Comparison of ENCODE assay signal across 16 mouse cellular contexts in the genomic region with DNA sequence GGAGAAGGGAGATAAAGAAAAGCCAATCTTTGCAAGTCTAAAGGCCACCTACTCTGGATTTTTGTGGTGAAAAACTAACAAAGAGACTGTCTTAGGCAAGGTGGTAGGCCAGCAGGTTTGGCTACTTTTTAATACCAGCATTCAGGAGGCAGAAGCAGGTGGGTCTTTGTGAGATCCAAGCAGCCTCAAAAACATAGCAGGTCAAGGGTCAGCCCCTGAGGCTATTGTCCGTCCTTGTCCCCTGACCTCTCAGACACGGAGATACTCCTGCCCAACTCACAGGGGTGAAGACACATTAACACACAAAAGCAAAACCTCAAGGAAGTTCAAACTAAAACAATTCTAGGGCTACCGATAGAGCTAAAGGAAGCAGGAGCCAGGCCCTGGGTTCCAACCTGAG. TPM values are rescaled to one million over a fixed set of nuclear protein-coding genes. Genes with fewer than 3 reads are reported as not detected.
DNase-seq lines count a peak whose midpoint lies in the region; ATAC-seq and TF ChIP-seq lines count a peak whose summit lies in the region.
"Had no signal": no experiment of that assay in that cellular context is flagged by ENCODE, and none has a peak within 500 bp of the region (broad histone marks: within the 10 kb centered on the region; RNA-seq: fewer than 3 reads in every experiment).

No protein-coding gene starts in this region.

- no peak overlapping the region for H3K4me3 ChIP-seq in heart, embryonic 12.5 days
- no peak overlapping the region for H3K4me3 ChIP-seq in layer of hippocampus, adult 2 months
- 0 out of 2 replicates have a peak overlapping the region, but pooled peaks have one; percentile 11 for H3K4me3 ChIP-seq in embryonic facial prominence, embryonic 10.5 days
- H3K4me3 ChIP-seq in stomach, embryonic 16.5 days (replicated peaks; ENCODE audit: low read length): no peak overlapping the region
- H3K4me3 ChIP-seq: liver, embryonic 13.5 days; neural tube, embryonic 12.5 days had no signal

- H3K9me3 ChIP-seq in heart, embryonic 12.5 days (replicated peaks): no peaks in the 10 kb centered on the region
- H3K9me3 ChIP-seq in embryonic facial prominence, embryonic 10.5 days: no peaks in the 10 kb centered on the region
- H3K9me3 ChIP-seq in stomach, embryonic 16.5 days (replicated peaks; ENCODE audit: control insufficient read depth, low read length): no peaks in the 10 kb centered on the region
- H3K9me3 ChIP-seq: hindbrain, embryonic 13.5 days; liver, embryonic 13.5 days; neural tube, embryonic 12.5 days had no signal

- 33% methylated on average over 3 of the region's 3 CpGs for WGBS in heart, embryonic 12.5 days
- 6% methylated on average over 3 of the region's 3 CpGs for WGBS in embryonic facial prominence, embryonic 10.5 days
- WGBS in stomach, embryonic 16.5 days: 42% methylated on average over 3 of the region's 3 CpGs

- H3K9ac ChIP-seq in heart, embryonic 12.5 days: 0 out of 2 replicates have a peak overlapping the region, but pooled peaks have one; percentile 91
- H3K9ac ChIP-seq in stomach, embryonic 16.5 days (ENCODE audit: low read length): no peak overlapping the region
- H3K9ac ChIP-seq: liver, embryonic 13.5 days; neural tube, embryonic 12.5 days had no signal

- peak overlapping the region; percentile 95 for H3K27ac ChIP-seq in heart, embryonic 12.5 days (ENCODE audit: poor library complexity, severe bottlenecking)
- H3K27ac ChIP-seq in layer of hippocampus, adult 2 months: peak overlapping the region; percentile 97
- no peak overlapping the region for H3K27ac ChIP-seq in embryonic facial prominence, embryonic 10.5 days (replicated peaks)
- peak overlapping the region; percentile 93; the same call in 1 of the 2 replicates for H3K27ac ChIP-seq in stomach, embryonic 16.5 days (ENCODE audit: low read length)
- H3K27ac ChIP-seq: hindbrain, embryonic 13.5 days; liver, embryonic 13.5 days; macrophage; neural tube, embryonic 12.5 days had no signal

- no peak for TF ChIP-seq CTCF in layer of hippocampus, adult 2 months (conservative IDR thresholded peaks at IDR 0.05)

- DNase-seq in heart, postnatal 36 days: no peak
- DNase-seq in layer of hippocampus, adult 2 months (ENCODE audit: low spot score in 2 of 2): no peak
- no peak for DNase-seq in layer of hippocampus, adult 18-20 months (ENCODE audit: low spot score in 2 of 2)
- DNase-seq in embryonic facial prominence, embryonic 10.5 days (ENCODE audit: low spot score): no peak
- no peak for DNase-seq in spleen, postnatal 14 days (ENCODE audit: low spot score in 2 of 2)
- DNase-seq: gastrocnemius, postnatal 10 days; left cerebral cortex, postnatal 4 days; liver, embryonic 13.5 days; thymus, postnatal 36 days had no signal

- peaks cover 31% of the 10 kb centered on the region for H3K4me1 ChIP-seq in heart, embryonic 12.5 days (replicated peaks)
- H3K4me1 ChIP-seq in embryonic facial prominence, embryonic 10.5 days: peaks cover 51% of the 10 kb centered on the region
- H3K4me1 ChIP-seq in stomach, embryonic 16.5 days (ENCODE audit: control insufficient read depth, insufficient read depth, low read length): peaks cover 38% of the 10 kb centered on the region

- peak overlapping the region; percentile 86; the same call in 1 of the 2 replicates for H3K4me2 ChIP-seq in heart, embryonic 12.5 days
- H3K4me2 ChIP-seq in stomach, embryonic 16.5 days (ENCODE audit: low read depth, low read length): no peak overlapping the region

- no peaks in the 10 kb centered on the region for H3K27me3 ChIP-seq in heart, embryonic 12.5 days (replicated peaks)
- H3K27me3 ChIP-seq in embryonic facial prominence, embryonic 10.5 days (replicated peaks; ENCODE audit: low read depth, poor library complexity, severe bottlenecking): peaks cover 22% of the 10 kb centered on the region
- no peaks in the 10 kb centered on the region for H3K27me3 ChIP-seq in stomach, embryonic 16.5 days (ENCODE audit: control insufficient read depth, insufficient read depth, low read length)

- no peak for ATAC-seq in heart, embryonic 12.5 days (ENCODE audit: insufficient number of reproducible peaks, low FRiP score)
- no peak for ATAC-seq in stomach, embryonic 16.5 days (ENCODE audit: insufficient read depth, low FRiP score)
- ATAC-seq: activated CD4-positive, CD25-positive, alpha-beta regulatory T cell, adult 4 months; forebrain, embryonic 16.5 days had no signal

- no peaks in the 10 kb centered on the region for H3K36me3 ChIP-seq in heart, embryonic 12.5 days
- peaks cover under 1% of the 10 kb centered on the region; the same call in 1 of the 2 replicates for H3K36me3 ChIP-seq in embryonic facial prominence, embryonic 10.5 days (replicated peaks)
- H3K36me3 ChIP-seq in stomach, embryonic 16.5 days (ENCODE audit: control insufficient read depth, insufficient read depth, low read length): no peaks in the 10 kb centered on the region
- H3K36me3 ChIP-seq: hindbrain, embryonic 13.5 days; neural tube, embryonic 12.5 days had no signal

- intact Hi-C loops in heart, postnatal 36 days (cut with DNase I): no loop called here

RNA-seq across cellular contexts. Expression of a gene that starts 1.8 kb away (rescaled TPM):
- polyA plus RNA-seq in heart, embryonic 12.5 days (2016; fragmentation: Nextera tagmentation; extraction: Ambion mirVana): 41.0 and 41.4 TPM in 2 replicates
- 10 to 100 TPM; 86.2 to 91.5 TPM for total RNA-seq in heart, postnatal 36 days (2021)
- total RNA-seq in layer of hippocampus, adult 2 months (2021): 10 to 100 TPM; 19.4 to 23.2 TPM
- 10 to 100 TPM; 22.2 to 24.4 TPM for total RNA-seq in layer of hippocampus, adult 18-20 months (2021)
- 9.7 and 10.6 TPM in 2 replicates for polyA plus RNA-seq in embryonic facial prominence, embryonic 10.5 days (2016; fragmentation: Nextera tagmentation; extraction: Ambion mirVana)
- polyA plus RNA-seq in stomach, embryonic 16.5 days (2015; fragmentation: Nextera tagmentation; extraction: Ambion mirVana): 8.2 and 9.9 TPM in 2 replicates

RNA-seq across cellular contexts. Expression of a gene that starts 10.8 kb away (rescaled TPM):
- 26.7 and 27.0 TPM in 2 replicates for polyA plus RNA-seq in heart, embryonic 12.5 days (2016; fragmentation: Nextera tagmentation; extraction: Ambion mirVana)
- total RNA-seq in heart, postnatal 36 days (2021): 1 to 10 TPM; 6.4 to 7.0 TPM
- total RNA-seq in layer of hippocampus, adult 2 months (2021): 10 to 100 TPM; 10.5 to 10.8 TPM
- 10 to 100 TPM; 12.6 to 12.8 TPM for total RNA-seq in layer of hippocampus, adult 18-20 months (2021)
- polyA plus RNA-seq in embryonic facial prominence, embryonic 10.5 days (2016; fragmentation: Nextera tagmentation; extraction: Ambion mirVana): 29.0 and 32.1 TPM in 2 replicates
- polyA plus RNA-seq in stomach, embryonic 16.5 days (2015; fragmentation: Nextera tagmentation; extraction: Ambion mirVana): 18.3 and 21.0 TPM in 2 replicates

RNA-seq across cellular contexts. Expression of a gene that starts 18.0 kb away (rescaled TPM):
- 25.2 and 26.6 TPM in 2 replicates for polyA plus RNA-seq in heart, embryonic 12.5 days (2016; fragmentation: Nextera tagmentation; extraction: Ambion mirVana)
- 10 to 100 TPM; 12.8 to 12.9 TPM for total RNA-seq in heart, postnatal 36 days (2021)
- 10 to 100 TPM; 26.8 to 29.7 TPM for total RNA-seq in layer of hippocampus, adult 2 months (2021)
- total RNA-seq in layer of hippocampus, adult 18-20 months (2021): 10 to 100 TPM; 24.4 to 28.2 TPM
- 33.5 and 34.7 TPM in 2 replicates for polyA plus RNA-seq in embryonic facial prominence, embryonic 10.5 days (2016; fragmentation: Nextera tagmentation; extraction: Ambion mirVana)
- 31.8 and 35.7 TPM in 2 replicates for polyA plus RNA-seq in stomach, embryonic 16.5 days (2015; fragmentation: Nextera tagmentation; extraction: Ambion mirVana)

RNA-seq across cellular contexts. Expression of a gene that starts 20.7 kb away (rescaled TPM):
- polyA plus RNA-seq in heart, embryonic 12.5 days (2016; fragmentation: Nextera tagmentation; extraction: Ambion mirVana): 13.9 and 15.1 TPM in 2 replicates
- total RNA-seq in heart, postnatal 36 days (2021): 1 to 10 TPM; 3.5 to 4.4 TPM
- 10 to 100 TPM; 12.7 to 16.9 TPM for total RNA-seq in layer of hippocampus, adult 2 months (2021)
- 10 to 100 TPM; 11.2 to 12.8 TPM for total RNA-seq in layer of hippocampus, adult 18-20 months (2021)
- polyA plus RNA-seq in embryonic facial prominence, embryonic 10.5 days (2016; fragmentation: Nextera tagmentation; extraction: Ambion mirVana): 25.0 and 26.4 TPM in 2 replicates
- polyA plus RNA-seq in stomach, embryonic 16.5 days (2015; fragmentation: Nextera tagmentation; extraction: Ambion mirVana): 17.0 and 18.0 TPM in 2 replicates

RNA-seq across cellular contexts. Expression of a gene that starts 31.6 kb away (rescaled TPM):
- 0.06 and 0.13 TPM in 2 replicates for polyA plus RNA-seq in heart, embryonic 12.5 days (2016; fragmentation: Nextera tagmentation; extraction: Ambion mirVana)
- total RNA-seq in heart, postnatal 36 days (2021): not detected
- total RNA-seq in layer of hippocampus, adult 2 months (2021): under 1 TPM; 0.69 to 0.76 TPM
- under 1 TPM; 0.41 to 0.64 TPM for total RNA-seq in layer of hippocampus, adult 18-20 months (2021)
- polyA plus RNA-seq in embryonic facial prominence, embryonic 10.5 days (2016; fragmentation: Nextera tagmentation; extraction: Ambion mirVana): 0.50 and 0.68 TPM in 2 replicates
- polyA plus RNA-seq in stomach, embryonic 16.5 days (2015; fragmentation: Nextera tagmentation; extraction: Ambion mirVana): 0.37 and 0.47 TPM in 2 replicates
- polyA plus RNA-seq: activated CD4-positive, CD25-positive, alpha-beta regulatory T cell, adult 4 months; macrophage had no signal
